Mouse (Mus musculus) myocyte (in vitro differentiated cells): ENCODE measurements at regions not wholly inside any gene's neighbourhood (a gene's known extent, or its start where the extent isn't known, plus 50 kb on each side); places are given as distances from the start of the nearest gene placed in this dataset.

ENCODE experiments used
- H3K27me3 ChIP-seq: one replicate; pipeline ENCODE4 v1.6.1; 2011; ENCODE audit not compliant: control insufficient read depth, insufficient read depth, insufficient read length
- H3K36me3 ChIP-seq: one replicate; pipeline ENCODE4 v1.6.1; 2011; ENCODE audit not compliant: control insufficient read depth, insufficient read depth
- H3K4me2 ChIP-seq: one replicate; pipeline ENCODE4 v1.6.1; 2011; ENCODE audit warnings: low read depth, control low read depth
- H3K4me3 ChIP-seq: one replicate; pipeline ENCODE4 v1.5.1; 2011; ENCODE audit warnings: mild to moderate bottlenecking, control low read depth, moderate library complexity
- H3K79me2 ChIP-seq: one replicate; pipeline ENCODE4 v1.6.1; 2011; ENCODE audit not compliant: control insufficient read depth, insufficient read depth
- H3ac ChIP-seq: one replicate; pipeline ENCODE4 v1.6.1; 2011; ENCODE audit not compliant: control insufficient read depth, insufficient read length
- CEBPB ChIP-seq: IDR thresholded peaks from 2 replicates; pipeline ENCODE4 v1.6.1; 2011; ENCODE audit warnings: mild to moderate bottlenecking, moderate library complexity; ENCODE audit not compliant: poor library complexity, insufficient read depth, severe bottlenecking
- E2F4 ChIP-seq: IDR thresholded peaks from one replicate; pipeline ENCODE4 v1.6.1; 2011; ENCODE audit warnings: mild to moderate bottlenecking, control low read depth, moderate library complexity; ENCODE audit not compliant: insufficient read depth
- MAX ChIP-seq: IDR thresholded peaks from one replicate; pipeline ENCODE4 v1.6.1; 2011; ENCODE audit warnings: low read depth, mild to moderate bottlenecking, control low read depth
- MYOD1 ChIP-seq, 3 experiments: IDR thresholded peaks; one replicate each; pipeline ENCODE4 v1.6.1; 2011; ENCODE audit warnings: control low read depth in 2 of 3, low read depth in 2 of 3, mild to moderate bottlenecking in 2 of 3, moderate library complexity in 1 of 3; ENCODE audit not compliant: insufficient read length in 2 of 3, control insufficient read depth in 1 of 3
- MYOG ChIP-seq, 3 experiments: IDR thresholded peaks; one replicate each; pipeline ENCODE4 v1.6.1; 2011; ENCODE audit warnings: control low read depth in 2 of 3, low read depth in 2 of 3, mild to moderate bottlenecking in 2 of 3; ENCODE audit not compliant: insufficient read length in 2 of 3, control insufficient read depth in 1 of 3, insufficient read depth in 1 of 3
- POLR2A ChIP-seq: IDR thresholded peaks from one replicate; pipeline ENCODE4 v1.6.1; 2011; ENCODE audit warnings: low read depth, mild to moderate bottlenecking, control low read depth, moderate library complexity; ENCODE audit not compliant: insufficient read length
- POLR2AphosphoS2 ChIP-seq: IDR thresholded peaks from one replicate; pipeline ENCODE4 v1.6.1; 2011; ENCODE audit warnings: low read depth, control low read depth; ENCODE audit not compliant: insufficient read length
- REST ChIP-seq: IDR thresholded peaks from one replicate; pipeline ENCODE4 v1.6.1; 2011; ENCODE audit warnings: mild to moderate bottlenecking, control low read depth, moderate library complexity; ENCODE audit not compliant: insufficient read depth, insufficient read length
- SRF ChIP-seq: IDR thresholded peaks from one replicate; pipeline ENCODE4 v1.6.1; 2011; ENCODE audit warnings: low read depth; ENCODE audit not compliant: control insufficient read depth, insufficient read length
- TCF12 ChIP-seq: IDR thresholded peaks from one replicate; pipeline ENCODE4 v1.6.1; 2011; ENCODE audit warnings: mild to moderate bottlenecking, control low read depth; ENCODE audit not compliant: poor library complexity, insufficient read depth, severe bottlenecking
- TCF3 ChIP-seq: IDR thresholded peaks from one replicate; pipeline ENCODE4 v1.6.1; 2011; ENCODE audit warnings: low read depth, control low read depth; ENCODE audit not compliant: insufficient read length
- USF1 ChIP-seq: IDR thresholded peaks from one replicate; pipeline ENCODE4 v1.6.1; 2011; ENCODE audit warnings: low read depth, mild to moderate bottlenecking, control low read depth, moderate library complexity

GRCm38 (mm10) chrX:12365582-12366323 lies 205.6 kb upstream of the Bcor start:
- H3K4me2 ChIP-seq = no peak overlapping the region
- H3ac ChIP-seq = no peak overlapping the region
- no peaks in the 10 kb centered on the region for H3K27me3 ChIP-seq
- H3K36me3 ChIP-seq = no peaks in the 10 kb centered on the region
- TF ChIP-seq USF1 (no peak), REST (no peak), MYOD1 (IDR thresholded peaks at IDR 0.05; ENCODE audit: control insufficient read depth in 1 of 3, insufficient read length in 2 of 3, low read depth in 2 of 3) (no peak), TCF3 (no peak), TCF12 (no peak), POLR2AphosphoS2 (no peak), MYOG (IDR thresholded peaks at IDR 0.05; ENCODE audit: control insufficient read depth in 1 of 3, insufficient read depth in 1 of 3, insufficient read length in 2 of 3, low read depth in 2 of 3) (no peak), MAX (no peak)
- no peak overlapping the region for H3K4me3 ChIP-seq
- H3K79me2 ChIP-seq = no peaks in the 10 kb centered on the region

- Histone ChIP-seq H3ac (no peak overlapping the region), H3K79me2 (no peaks in the 10 kb centered on the region), H3K27me3 (no peaks in the 10 kb centered on the region), H3K4me3 (no peak overlapping the region), H3K36me3 (no peaks in the 10 kb centered on the region), H3K4me2 (no peak overlapping the region)
- no peak for TF ChIP-seq POLR2AphosphoS2
- TF ChIP-seq E2F4 = no peak
- TF ChIP-seq REST = no peak
- no peak for TF ChIP-seq MYOD1 (IDR thresholded peaks at IDR 0.05; ENCODE audit: control insufficient read depth in 1 of 3, insufficient read length in 2 of 3, low read depth in 2 of 3)
- no peak for TF ChIP-seq TCF12
- no peak for TF ChIP-seq SRF
- TF ChIP-seq POLR2A = no peak
- no peak for TF ChIP-seq MAX
- TF ChIP-seq CEBPB = no peak
- no peak for TF ChIP-seq TCF3
- no peak for TF ChIP-seq MYOG (IDR thresholded peaks at IDR 0.05; ENCODE audit: control insufficient read depth in 1 of 3, insufficient read depth in 1 of 3, insufficient read length in 2 of 3, low read depth in 2 of 3)
- no peak for TF ChIP-seq USF1
Observed at GRCm38 (mm10) chrX:12366801-12367200, 206.6 kb upstream of the Bcor start.

DNA sequence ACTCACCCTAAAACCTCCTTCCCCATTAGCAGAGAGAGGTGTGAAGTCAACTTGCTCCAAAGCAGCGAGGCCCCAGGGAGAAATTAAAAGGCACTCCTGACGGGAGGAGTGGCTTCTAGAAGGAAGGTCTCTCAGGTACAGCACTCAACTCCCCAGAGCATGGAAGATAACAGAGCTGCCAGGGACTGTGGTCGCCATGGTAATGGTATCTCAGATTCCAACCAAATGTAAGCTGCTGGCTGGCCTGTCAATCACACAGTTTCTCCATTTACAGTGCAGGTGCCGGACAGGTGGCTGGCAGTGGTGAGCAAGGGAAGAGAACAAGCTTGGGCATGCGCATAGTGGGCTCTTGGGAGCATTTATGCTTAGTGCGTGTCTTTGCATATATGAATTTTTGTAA lies 213.5 kb upstream of the Bcor start:
- no peaks in the 10 kb centered on the region for H3K36me3 ChIP-seq
- no peaks in the 10 kb centered on the region for H3K27me3 ChIP-seq
- H3K4me3 ChIP-seq = no peak overlapping the region
- H3ac ChIP-seq = no peak overlapping the region
- no peaks in the 10 kb centered on the region for H3K79me2 ChIP-seq
- TF ChIP-seq USF1 = no peak
- TF ChIP-seq MAX = no peak
- TF ChIP-seq MYOG (IDR thresholded peaks at IDR 0.05; ENCODE audit: control insufficient read depth in 1 of 3, insufficient read depth in 1 of 3, insufficient read length in 2 of 3, low read depth in 2 of 3) = no peak
- no peak for TF ChIP-seq TCF12
- TF ChIP-seq POLR2AphosphoS2 = no peak
- no peak overlapping the region for H3K4me2 ChIP-seq

- Histone ChIP-seq H3K27me3 (no peaks in the 10 kb centered on the region), H3K79me2 (no peaks in the 10 kb centered on the region), H3K36me3 (no peaks in the 10 kb centered on the region), H3K4me2 (no peak overlapping the region), H3K4me3 (no peak overlapping the region), H3ac (no peak overlapping the region)
- TF ChIP-seq SRF (no peak), POLR2A (no peak)
Observed at GRCm38 (mm10) chrX:12375796-12376195, 211.8 kb upstream of the Atp6ap2 start.

- H3K36me3 ChIP-seq = no peaks in the 10 kb centered on the region
- no peak overlapping the region for H3K4me2 ChIP-seq
- no peak overlapping the region for H3K4me3 ChIP-seq
- TF ChIP-seq TCF12 (no peak), E2F4 (no peak), TCF3 (no peak), POLR2AphosphoS2 (no peak), MYOD1 (IDR thresholded peaks at IDR 0.05; ENCODE audit: control insufficient read depth in 1 of 3, insufficient read length in 2 of 3, low read depth in 2 of 3) (no peak), REST (no peak), MYOG (IDR thresholded peaks at IDR 0.05; ENCODE audit: control insufficient read depth in 1 of 3, insufficient read depth in 1 of 3, insufficient read length in 2 of 3, low read depth in 2 of 3) (no peak)
- no peak overlapping the region for H3ac ChIP-seq
- no peaks in the 10 kb centered on the region for H3K27me3 ChIP-seq
- H3K79me2 ChIP-seq = no peaks in the 10 kb centered on the region
Observed at GRCm38 (mm10) chrX:12376238-12376980, 211.2 kb upstream of the Atp6ap2 start.
